Mouse (Mus musculus) kidney, embryonic 14.5 days (tissue): Measurements from ENCODE around the gene Mettl8. TPM values are rescaled to one million over a fixed set of nuclear protein-coding genes. Genes with fewer than 3 reads are reported as not detected.

ENCODE experiments used
- ATAC-seq: fragments of 200-750 bp; cut with Nextera tagmentation; 2 replicates; pipeline ENCODE4 v1.8.0; 2017; ENCODE audit warnings: moderate number of reproducible peaks, mild to moderate bottlenecking, moderate TSS enrichment, moderate library complexity; ENCODE audit not compliant: low FRiP score, low TSS enrichment
- H3K27ac ChIP-seq: fragments of 300-500 bp; sonication (generic); 2 replicates; pipeline ENCODE4 v1.5.1; 2014; ENCODE audit warnings: low read depth, mild to moderate bottlenecking, low read length, moderate library complexity, mixed read lengths
- H3K27me3 ChIP-seq: fragments of 300-500 bp; sonication (generic); 2 replicates; pipeline ENCODE4 v1.6.1; 2014; ENCODE audit warnings: mild to moderate bottlenecking, low read length; ENCODE audit not compliant: control insufficient read depth, insufficient read depth
- H3K36me3 ChIP-seq: fragments of 300-500 bp; sonication (generic); 2 replicates; pipeline ENCODE4 v1.6.1; 2014; ENCODE audit warnings: low read length, mixed read lengths; ENCODE audit not compliant: control insufficient read depth, insufficient read depth
- H3K4me1 ChIP-seq: fragments of 300-500 bp; sonication (generic); 2 replicates; pipeline ENCODE4 v1.6.1; 2014; ENCODE audit warnings: low read length, mixed read lengths; ENCODE audit not compliant: control insufficient read depth, insufficient read depth
- H3K4me2 ChIP-seq: fragments of 300-500 bp; sonication (generic); replicated peaks from 2 replicates; pipeline ENCODE4 v1.6.1; 2014; ENCODE audit warnings: low read depth, mild to moderate bottlenecking, low read length
- H3K4me3 ChIP-seq: fragments of 300-500 bp; sonication (generic); 2 replicates; pipeline ENCODE4 v1.5.1; 2014; ENCODE audit warnings: mild to moderate bottlenecking, low read length
- H3K9ac ChIP-seq: fragments of 300-500 bp; sonication (generic); 2 replicates; pipeline ENCODE4 v1.6.1; 2014; ENCODE audit warnings: low read depth, mild to moderate bottlenecking, low read length, moderate library complexity
- H3K9me3 ChIP-seq: fragments of 300-500 bp; sonication (generic); 2 replicates; pipeline ENCODE4 v1.6.1; 2016; ENCODE audit warnings: low read length; ENCODE audit not compliant: control insufficient read depth
- WGBS: fragments of 180-500 bp; shearing (Covaris S2); extraction: QIAGEN DNeasy Blood & Tissue Kit; methylation state at CpG from one replicate; pipeline ENCODE4 v1.1.7; 2014; 5-methylcytosine and 5-hydroxymethylcytosine counted together
- polyA plus RNA-seq: library from polyadenylated mRNA; unstranded; fragments of >200 nt; fragmentation: Nextera tagmentation; extraction: Ambion mirVana; gene quantifications from 2 replicates; pipeline ENCODE4 v1.2.1, GENCODE M21; 2014

Mettl8 gene
- polyA plus RNA-seq, 1 experiment from 2014 or later = 22.2 TPM

DNA sequence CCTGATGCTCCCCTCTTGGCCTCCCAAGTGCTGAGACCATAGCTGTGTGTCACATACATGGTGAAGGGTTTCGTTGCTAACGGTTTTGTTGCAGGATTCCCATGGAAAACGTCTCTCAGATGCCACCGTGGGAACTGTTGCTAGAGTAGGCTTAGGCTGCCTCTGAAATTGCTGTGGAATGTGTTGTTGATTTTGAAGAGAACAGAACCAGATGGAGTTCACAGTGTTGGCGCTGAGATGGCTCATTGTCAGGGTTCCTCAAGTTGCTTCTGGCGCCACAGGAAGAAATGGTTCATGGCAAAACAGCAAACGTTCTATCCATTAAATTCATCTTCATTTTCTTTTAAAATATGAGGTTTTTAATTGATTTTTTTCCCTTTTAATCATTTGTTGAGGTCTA is 27.0 kb upstream of the Mettl8 start:
- Histone ChIP-seq H3K4me1 (no peaks in the 10 kb centered on the region), H3K9me3 (no peaks in the 10 kb centered on the region), H3K27me3 (no peaks in the 10 kb centered on the region), H3K4me3 (no peak overlapping the region), H3K4me2 (no peak overlapping the region), H3K9ac (no peak overlapping the region), H3K36me3 (peaks cover 14% of the 10 kb centered on the region; the same call in 1 of the 2 replicates), H3K27ac (no peak overlapping the region)
- 95% methylated on average over 7 of the region's 7 CpGs for WGBS
- ATAC-seq = no peak

DNA sequence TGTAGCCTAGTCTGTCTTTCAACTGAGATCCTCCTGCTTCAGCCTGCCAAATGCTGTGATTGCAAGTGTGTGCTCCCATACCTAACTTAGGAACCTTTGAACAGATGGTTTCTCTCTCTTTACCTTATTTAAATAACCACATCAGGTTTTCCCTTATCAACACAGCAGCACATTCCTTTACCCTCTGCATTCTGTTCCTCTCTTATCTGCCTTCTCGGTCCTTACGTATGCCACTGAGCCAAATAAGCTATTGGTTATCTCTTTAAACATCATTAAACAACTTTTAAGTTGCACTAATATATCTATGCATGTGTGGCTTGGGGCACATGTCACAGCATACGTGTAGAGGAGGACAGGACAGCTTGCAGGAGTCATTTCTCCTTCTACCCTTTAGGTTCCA is 18.4 kb upstream of the Mettl8 start:
- no peaks in the 10 kb centered on the region for H3K4me1 ChIP-seq
- no peak overlapping the region for H3K4me2 ChIP-seq
- H3K27me3 ChIP-seq = no peaks in the 10 kb centered on the region
- H3K4me3 ChIP-seq = no peak overlapping the region
- ATAC-seq = no peak
- H3K9me3 ChIP-seq = no peaks in the 10 kb centered on the region
- H3K36me3 ChIP-seq = peaks cover 2% of the 10 kb centered on the region; the same call in 1 of the 2 replicates
- 85% methylated on average over 3 of the region's 3 CpGs for WGBS
- no peak overlapping the region for H3K27ac ChIP-seq
- H3K9ac ChIP-seq = no peak overlapping the region

DNA sequence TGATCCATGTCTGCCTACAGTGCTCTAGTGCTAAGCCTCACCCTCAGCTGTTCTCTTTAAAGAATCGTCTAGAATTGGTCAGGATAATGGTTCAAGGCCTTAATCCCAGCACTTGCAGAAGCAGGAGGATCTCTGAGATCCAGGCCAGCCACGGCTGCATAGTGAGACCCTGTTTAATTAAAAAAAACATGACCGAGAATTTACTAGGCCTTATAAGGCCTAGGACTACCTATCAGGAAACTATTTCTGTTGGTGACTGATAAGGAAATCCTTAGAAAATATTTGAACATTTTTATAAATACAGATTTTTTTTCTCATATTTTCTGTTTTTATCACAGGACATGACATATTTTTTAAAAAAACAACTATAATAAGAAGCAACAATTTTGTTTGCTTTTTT is 17.9 kb upstream of the Mettl8 start:
- Histone ChIP-seq H3K27ac (no peak overlapping the region), H3K9ac (no peak overlapping the region), H3K27me3 (no peaks in the 10 kb centered on the region), H3K36me3 (peaks cover 2% of the 10 kb centered on the region; the same call in 1 of the 2 replicates), H3K4me2 (no peak overlapping the region), H3K4me3 (no peak overlapping the region), H3K9me3 (no peaks in the 10 kb centered on the region), H3K4me1 (no peaks in the 10 kb centered on the region)
- ATAC-seq = no peak
- WGBS = 87% methylated on average over 3 of the region's 3 CpGs

DNA sequence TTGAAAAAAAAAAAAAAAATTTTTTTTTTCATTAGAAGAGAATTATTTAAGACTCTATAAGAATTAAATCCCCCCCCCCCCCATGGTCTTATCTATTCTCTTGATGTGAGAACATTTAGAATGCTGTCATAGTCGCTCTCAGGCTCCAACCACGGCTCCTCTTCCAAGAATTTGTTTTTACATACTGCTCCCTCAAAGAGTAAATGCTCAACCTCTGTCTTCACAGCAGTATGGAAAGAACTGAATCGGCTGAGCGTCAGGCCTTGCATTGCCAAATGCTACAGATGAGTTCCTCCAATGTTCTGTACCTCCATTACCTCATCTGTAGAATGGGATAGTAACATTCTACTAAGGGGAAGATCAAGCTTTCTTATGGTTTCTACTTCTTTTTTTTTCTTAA is 16.2 kb upstream of the Mettl8 start:
- Histone ChIP-seq H3K27ac (no peak overlapping the region), H3K36me3 (peaks cover 2% of the 10 kb centered on the region; the same call in 1 of the 2 replicates), H3K27me3 (no peaks in the 10 kb centered on the region), H3K4me1 (no peaks in the 10 kb centered on the region), H3K9me3 (no peaks in the 10 kb centered on the region), H3K9ac (no peak overlapping the region), H3K4me2 (no peak overlapping the region), H3K4me3 (no peak overlapping the region)
- ATAC-seq = no peak
- WGBS = 96% methylated on average over 4 of the region's 4 CpGs

DNA sequence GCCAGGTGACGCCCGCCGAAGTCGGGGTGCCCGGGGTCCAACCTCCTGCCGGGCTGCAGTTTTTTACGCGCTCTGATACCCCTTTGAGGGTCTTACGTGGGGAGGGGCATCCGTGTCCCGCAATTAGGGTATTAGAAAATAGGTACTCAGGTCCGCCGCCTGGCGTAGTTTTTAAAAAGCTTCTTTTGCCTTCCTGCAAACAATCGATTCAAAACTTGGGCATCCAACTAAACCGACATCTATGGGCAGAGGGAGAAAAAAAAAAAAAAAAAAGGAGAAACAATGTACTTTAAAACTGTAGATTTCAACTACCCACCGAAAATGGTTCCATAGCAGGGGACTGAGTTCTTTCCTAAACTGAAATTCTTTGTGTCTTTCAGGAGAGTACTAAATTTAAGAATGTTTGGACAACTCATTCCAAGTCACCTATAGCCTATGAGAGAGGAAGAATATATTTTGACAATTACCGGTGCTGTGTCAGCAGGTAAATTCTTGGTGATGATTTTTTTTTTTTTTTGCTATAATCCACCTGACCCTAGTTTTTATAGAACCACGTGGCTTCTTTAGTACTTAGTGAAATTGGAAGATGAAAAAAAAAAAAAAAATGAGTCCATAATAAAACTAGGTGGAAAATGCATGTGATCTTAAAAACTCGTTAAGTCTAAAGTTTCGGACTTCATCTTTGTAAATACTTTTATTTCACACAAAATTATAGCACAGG is 892 bp upstream of the Mettl8 start:
- Histone ChIP-seq H3K9me3 (no peaks in the 10 kb centered on the region), H3K9ac (peak overlapping the region; percentile 90), H3K27me3 (no peaks in the 10 kb centered on the region), H3K27ac (peak overlapping the region; percentile 89), H3K4me2 (peak overlapping the region; percentile 68), H3K36me3 (peaks cover 9% of the 10 kb centered on the region), H3K4me3 (peak overlapping the region; percentile 86), H3K4me1 (0 out of 2 replicates have a peak, but pooled peaks cover 3% of the 10 kb centered on the region)
- WGBS = 13% methylated on average over 21 of the region's 21 CpGs
- no peak for ATAC-seq

DNA sequence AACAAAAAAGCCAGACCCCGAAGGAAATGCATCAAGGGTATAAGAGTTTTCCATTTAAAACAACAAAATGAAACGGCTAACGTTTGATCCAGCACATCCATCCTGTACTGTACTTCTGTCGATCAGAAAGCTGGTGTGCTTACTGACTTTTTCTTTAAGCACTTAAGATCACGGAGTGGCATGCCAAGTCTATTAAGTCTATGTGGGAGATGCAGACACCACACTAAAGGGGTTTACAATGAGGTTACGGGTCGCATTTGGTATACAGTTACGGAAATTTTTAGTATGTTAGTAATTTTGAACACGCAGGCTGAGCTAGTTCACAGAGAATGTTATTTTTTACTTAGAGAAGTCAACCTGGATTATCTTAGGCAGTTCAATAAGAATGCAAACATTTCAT is 667 bp downstream of the Mettl8 start:
- no peaks in the 10 kb centered on the region for H3K36me3 ChIP-seq
- 0 out of 2 replicates have a peak, but pooled peaks cover 3% of the 10 kb centered on the region for H3K4me1 ChIP-seq
- H3K9me3 ChIP-seq = no peaks in the 10 kb centered on the region
- whole genome bisulfite sequencing = 41% methylated on average over 9 of the region's 9 CpGs
- ATAC-seq = no peak
- peak overlapping the region; percentile 75 for H3K4me2 ChIP-seq
- no peak overlapping the region for H3K27ac ChIP-seq
- H3K4me3 ChIP-seq = peak overlapping the region; percentile 86
- no peaks in the 10 kb centered on the region for H3K27me3 ChIP-seq
- peak overlapping the region; percentile 80 for H3K9ac ChIP-seq

DNA sequence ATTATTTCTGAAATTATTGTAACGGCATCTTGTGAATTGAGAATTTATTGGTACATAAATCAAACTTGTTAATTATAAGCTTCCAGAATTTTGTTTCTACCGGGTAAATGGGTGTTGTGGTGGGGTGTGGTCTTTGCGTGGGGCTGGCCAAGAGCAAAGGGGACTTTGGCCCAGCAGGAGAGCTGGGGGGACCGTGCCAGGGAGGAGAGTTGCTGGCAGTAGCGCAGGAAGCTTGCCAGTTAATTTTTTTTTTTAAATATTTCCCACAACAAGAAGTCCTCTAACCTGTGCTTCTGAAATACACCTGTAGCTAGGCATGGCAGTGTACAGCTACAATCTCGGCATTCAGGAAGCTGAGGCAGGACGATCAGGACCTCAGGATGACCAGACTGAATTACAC is 4.9 kb downstream of the Mettl8 start:
- Histone ChIP-seq H3K27ac (no peak overlapping the region), H3K9ac (no peak overlapping the region), H3K9me3 (no peaks in the 10 kb centered on the region)

DNA sequence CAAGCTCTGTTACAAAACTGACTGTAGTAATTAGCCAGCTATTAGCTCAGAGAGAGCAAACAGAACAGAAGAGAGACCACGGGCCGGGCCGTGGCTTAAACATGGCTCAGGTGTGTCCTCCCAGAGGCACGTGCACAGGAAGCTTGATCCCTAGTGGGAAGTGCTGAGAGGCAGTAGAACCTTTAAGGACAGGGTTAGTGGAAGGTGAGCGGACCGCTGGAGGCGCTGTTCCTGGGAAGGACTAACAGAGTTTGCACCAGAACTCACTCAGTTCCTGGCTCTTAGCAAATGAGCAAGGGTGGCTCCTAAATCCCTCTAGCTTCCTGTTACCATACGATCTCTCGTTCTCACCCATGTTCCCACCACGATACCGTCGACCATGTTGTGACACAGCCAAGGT is 6.5 kb downstream of the Mettl8 start:
- no peaks in the 10 kb centered on the region for H3K4me1 ChIP-seq
- no peak overlapping the region for H3K27ac ChIP-seq
- no peak overlapping the region for H3K9ac ChIP-seq
- 79% methylated on average over 12 of the region's 12 CpGs for WGBS
- no peaks in the 10 kb centered on the region for H3K9me3 ChIP-seq
- no peaks in the 10 kb centered on the region for H3K36me3 ChIP-seq
- H3K4me2 ChIP-seq = no peak overlapping the region
- H3K4me3 ChIP-seq = no peak overlapping the region
- ATAC-seq = no peak
- H3K27me3 ChIP-seq = no peaks in the 10 kb centered on the region

More for the DNA sequence above, 4.9 kb downstream of the Mettl8 start:
- H3K27me3 ChIP-seq = no peaks in the 10 kb centered on the region
- no peak overlapping the region for H3K4me3 ChIP-seq
- no peak for ATAC-seq
- 0 out of 2 replicates have a peak, but pooled peaks cover 3% of the 10 kb centered on the region for H3K4me1 ChIP-seq
- 94% methylated on average over 7 of the region's 7 CpGs for WGBS
- no peak overlapping the region for H3K4me2 ChIP-seq
- no peaks in the 10 kb centered on the region for H3K36me3 ChIP-seq

DNA sequence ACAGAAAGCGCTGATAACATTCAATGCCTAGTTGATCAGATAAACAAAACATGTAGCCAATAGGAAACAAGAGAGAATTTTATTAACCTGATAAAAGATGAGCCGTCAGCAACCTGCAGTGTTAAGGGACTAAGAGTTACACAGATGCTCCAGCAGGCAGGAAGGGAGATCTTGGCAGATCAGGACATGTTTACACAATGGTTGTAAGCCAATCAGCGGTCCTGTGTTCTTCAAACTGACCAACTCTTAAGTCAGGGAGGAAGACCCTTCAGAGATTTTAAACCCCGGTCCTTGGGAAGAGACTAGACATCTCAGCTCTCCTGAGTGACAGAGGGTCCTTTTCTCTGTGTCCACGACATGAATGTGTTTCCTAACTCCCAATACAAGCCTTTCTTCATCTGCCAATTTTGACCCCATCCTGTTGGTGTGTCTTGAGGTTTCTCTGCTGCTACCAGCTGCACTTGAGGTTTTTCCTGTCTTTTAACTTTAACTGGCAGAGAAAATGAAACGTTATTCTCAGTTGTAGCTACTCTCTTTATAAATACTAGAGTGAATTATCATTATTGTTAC is 8.5 kb downstream of the Mettl8 start:
- H3K27ac ChIP-seq = no peak overlapping the region
- no peaks in the 10 kb centered on the region for H3K4me1 ChIP-seq
- WGBS = 74% methylated on average over 6 of the region's 6 CpGs
- no peaks in the 10 kb centered on the region for H3K27me3 ChIP-seq
- no peaks in the 10 kb centered on the region for H3K36me3 ChIP-seq
- H3K9ac ChIP-seq = no peak overlapping the region
- no peaks in the 10 kb centered on the region for H3K9me3 ChIP-seq
- no peak overlapping the region for H3K4me3 ChIP-seq
- no peak overlapping the region for H3K4me2 ChIP-seq
- ATAC-seq = no peak
